Mouse (Mus musculus): ENCODE data around the gene Klf8. TPM values are rescaled to one million over a fixed set of nuclear protein-coding genes. Genes with fewer than 3 reads are reported as not detected.

Klf8 gene
- polyA plus RNA-seq, 1 experiment from 2014 or later: 0.56 TPM

DNA sequence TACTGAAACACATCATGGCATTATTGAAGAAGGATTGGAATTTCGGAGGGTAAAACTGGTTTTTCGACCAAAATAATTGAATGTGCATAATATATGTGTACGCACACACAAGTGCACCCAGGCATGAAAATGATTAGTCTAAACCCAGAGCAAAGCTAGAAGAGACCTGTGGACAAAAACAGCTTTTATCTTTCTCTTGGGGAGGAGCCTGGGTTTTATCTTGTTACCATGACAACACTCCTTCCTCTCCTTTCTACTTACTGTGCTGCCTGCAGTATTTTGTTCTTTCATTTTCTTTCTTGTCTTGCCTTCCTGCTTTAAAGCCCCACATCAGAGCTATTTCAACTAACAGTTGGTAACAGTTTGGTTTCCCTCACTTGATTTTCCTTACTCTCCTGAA, 137.8 kb downstream of the Klf8 start:
- H3K9ac ChIP-seq (ENCODE audit: low read depth, low read length): no peak overlapping the region
- H3K4me3 ChIP-seq (ENCODE audit: low read depth, low read length): no peak overlapping the region
- no peaks in the 10 kb centered on the region for H3K36me3 ChIP-seq (ENCODE audit: control insufficient read depth, insufficient read depth, low read length)
- WGBS: 78% methylated on average over 3 of the region's 3 CpGs
- ATAC-seq (replicated peaks; ENCODE audit: low FRiP score) (no peak; the same call in 1 of the 2 replicates), DNase-seq (ENCODE audit: low spot score) (no peak)
- no peaks in the 10 kb centered on the region for H3K4me1 ChIP-seq (replicated peaks; ENCODE audit: control insufficient read depth, insufficient read depth, low read length)
- no peaks in the 10 kb centered on the region for H3K9me3 ChIP-seq (ENCODE audit: control insufficient read depth, low read length)
- H3K4me2 ChIP-seq: no peak overlapping the region
- no peak overlapping the region for H3K27ac ChIP-seq (ENCODE audit: low read depth, low read length)
- no peaks in the 10 kb centered on the region for H3K27me3 ChIP-seq (replicated peaks; ENCODE audit: control insufficient read depth, insufficient read depth, low read length)

DNA sequence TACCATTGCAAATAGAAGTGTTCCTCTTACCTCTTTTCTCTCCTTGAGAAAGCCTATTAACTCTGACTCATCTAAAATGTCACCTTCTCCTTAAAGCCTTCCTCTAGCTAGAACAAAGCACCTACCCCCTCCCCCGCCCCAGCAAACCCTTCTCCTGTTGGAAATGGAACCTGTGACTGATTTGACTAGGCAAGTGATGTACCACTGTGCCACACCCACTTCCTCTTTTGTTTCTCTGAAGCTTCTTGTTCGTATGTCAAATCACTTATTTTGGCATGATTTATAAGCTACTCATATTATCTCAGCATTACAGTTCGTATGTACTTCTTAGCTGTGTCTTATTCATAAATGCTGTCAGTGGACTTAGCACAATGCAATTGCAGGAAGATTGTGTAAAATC, 144.5 kb downstream of the Klf8 start:
- no peaks in the 10 kb centered on the region for H3K27me3 ChIP-seq (replicated peaks; ENCODE audit: control insufficient read depth, insufficient read depth, low read length)
- H3K4me3 ChIP-seq (ENCODE audit: low read depth, low read length): no peak overlapping the region
- no peaks in the 10 kb centered on the region for H3K9me3 ChIP-seq (ENCODE audit: control insufficient read depth, low read length)
- ATAC-seq (replicated peaks; ENCODE audit: low FRiP score) (no peak), DNase-seq (ENCODE audit: low spot score) (no peak)
- H3K4me2 ChIP-seq: no peak overlapping the region
- 57% methylated on average over 3 of the region's 3 CpGs for WGBS
- no peak overlapping the region for H3K9ac ChIP-seq (ENCODE audit: low read depth, low read length)
- no peak overlapping the region for H3K27ac ChIP-seq (ENCODE audit: low read depth, low read length)
- H3K4me1 ChIP-seq (replicated peaks; ENCODE audit: control insufficient read depth, insufficient read depth, low read length): no peaks in the 10 kb centered on the region
- no peaks in the 10 kb centered on the region for H3K36me3 ChIP-seq (ENCODE audit: control insufficient read depth, insufficient read depth, low read length)

DNA sequence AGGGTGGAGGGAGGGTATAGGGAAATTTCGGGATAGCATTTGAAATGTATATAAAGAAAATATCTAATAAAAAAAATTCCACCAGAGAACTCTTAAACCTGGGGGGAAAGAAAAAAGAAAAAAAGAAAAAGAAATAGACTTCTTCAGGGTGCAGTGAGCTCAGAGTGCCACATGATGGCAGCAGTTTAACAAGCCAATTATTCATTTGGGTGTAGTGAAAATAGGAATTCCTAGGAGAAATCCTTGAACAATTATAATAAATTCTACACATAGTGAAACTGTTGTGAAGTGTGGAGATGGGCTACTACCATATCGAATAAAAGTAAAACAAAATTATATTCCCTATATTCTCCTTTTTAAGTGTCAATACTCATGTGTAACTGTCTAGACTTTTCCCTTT, 152.0 kb downstream of the Klf8 start:
- H3K9me3 ChIP-seq (ENCODE audit: control insufficient read depth, low read length): no peaks in the 10 kb centered on the region
- no peaks in the 10 kb centered on the region for H3K4me1 ChIP-seq (replicated peaks; ENCODE audit: control insufficient read depth, insufficient read depth, low read length)
- 45% methylated on average over 2 of the region's 2 CpGs for WGBS
- DNase-seq (ENCODE audit: low spot score): no peak
- H3K27me3 ChIP-seq (replicated peaks; ENCODE audit: control insufficient read depth, insufficient read depth, low read length): no peaks in the 10 kb centered on the region
- no peak for ATAC-seq (replicated peaks; ENCODE audit: low FRiP score)
- no peak overlapping the region for H3K9ac ChIP-seq (ENCODE audit: low read depth, low read length)
- H3K4me2 ChIP-seq: no peak overlapping the region
- H3K4me3 ChIP-seq (ENCODE audit: low read depth, low read length): no peak overlapping the region
- H3K27ac ChIP-seq (ENCODE audit: low read depth, low read length): no peak overlapping the region
- H3K36me3 ChIP-seq (ENCODE audit: control insufficient read depth, insufficient read depth, low read length): no peaks in the 10 kb centered on the region

DNA sequence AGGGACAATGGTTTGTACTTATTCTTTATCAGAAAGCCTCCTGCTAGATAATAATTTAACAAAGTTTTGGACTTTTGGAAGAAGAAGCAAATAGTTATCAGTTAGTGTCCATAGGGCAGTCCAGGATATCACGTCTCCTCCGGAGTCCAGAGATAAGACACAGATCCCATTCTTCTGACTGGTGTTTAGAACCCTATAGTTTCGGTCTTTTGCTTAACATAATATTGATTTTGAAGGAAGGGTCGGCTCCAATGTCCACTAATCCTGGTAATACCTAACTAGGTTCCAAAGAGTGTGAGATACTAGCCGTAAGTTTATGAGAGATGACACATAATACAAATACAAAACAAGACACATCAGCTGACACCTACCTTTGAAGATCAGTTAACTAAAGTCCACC, 179.8 kb downstream of the Klf8 start:
- Histone ChIP-seq H3K9ac (ENCODE audit: low read depth, low read length) (no peak overlapping the region), H3K27ac (ENCODE audit: low read depth, low read length) (no peak overlapping the region), H3K4me3 (ENCODE audit: low read depth, low read length) (no peak overlapping the region), H3K9me3 (ENCODE audit: control insufficient read depth, low read length) (no peaks in the 10 kb centered on the region), H3K36me3 (ENCODE audit: control insufficient read depth, insufficient read depth, low read length) (no peaks in the 10 kb centered on the region), H3K27me3 (replicated peaks; ENCODE audit: control insufficient read depth, insufficient read depth, low read length) (no peaks in the 10 kb centered on the region), H3K4me1 (replicated peaks; ENCODE audit: control insufficient read depth, insufficient read depth, low read length) (no peaks in the 10 kb centered on the region), H3K4me2 (no peak overlapping the region)
- WGBS: 69% methylated on average over 5 of the region's 5 CpGs
- no peak for ATAC-seq (replicated peaks; ENCODE audit: low FRiP score)
- DNase-seq (ENCODE audit: low spot score): no peak

DNA sequence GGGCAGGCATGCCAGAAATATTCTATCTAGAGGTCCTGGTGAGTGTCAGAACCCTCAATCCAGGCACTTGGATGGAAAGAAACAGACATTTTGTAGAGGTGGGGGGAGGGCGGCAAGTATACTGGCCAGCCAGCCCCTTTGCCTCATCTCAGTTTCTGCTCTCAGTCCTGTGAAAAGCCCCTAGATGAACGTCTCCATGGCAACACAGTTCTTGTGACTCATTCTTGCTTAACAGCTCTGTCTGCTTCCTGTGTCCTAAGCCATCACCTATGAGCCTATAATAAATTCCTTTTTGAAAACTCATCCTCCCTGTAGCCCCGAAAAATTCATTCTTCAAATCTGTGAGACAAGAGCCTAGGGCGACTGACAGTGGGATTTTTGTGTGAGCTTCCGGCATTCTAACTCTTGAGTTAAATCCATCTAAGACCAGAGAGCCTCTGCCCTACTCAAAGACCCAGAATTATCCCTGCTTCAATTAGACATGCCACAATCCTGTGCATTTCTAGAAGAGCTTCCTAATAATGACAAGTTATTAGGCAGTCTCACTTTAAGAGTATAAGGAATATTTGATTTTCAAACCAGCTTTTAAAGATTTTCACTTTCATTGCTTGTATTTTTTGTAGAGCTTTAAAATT, 196.5 kb downstream of the Klf8 start:
- WGBS: 54% methylated on average over 5 of the region's 5 CpGs
- no peaks in the 10 kb centered on the region for H3K27me3 ChIP-seq (replicated peaks; ENCODE audit: control insufficient read depth, insufficient read depth, low read length)
- H3K9me3 ChIP-seq (ENCODE audit: control insufficient read depth, low read length): no peaks in the 10 kb centered on the region
- no peak overlapping the region for H3K4me2 ChIP-seq
- no peak overlapping the region for H3K9ac ChIP-seq (ENCODE audit: low read depth, low read length)
- no peak for DNase-seq (ENCODE audit: low spot score)
- no peak for ATAC-seq (replicated peaks; ENCODE audit: low FRiP score)
- no peak overlapping the region for H3K27ac ChIP-seq (ENCODE audit: low read depth, low read length)
- no peaks in the 10 kb centered on the region for H3K4me1 ChIP-seq (replicated peaks; ENCODE audit: control insufficient read depth, insufficient read depth, low read length)
- H3K4me3 ChIP-seq (ENCODE audit: low read depth, low read length): no peak overlapping the region
- no peaks in the 10 kb centered on the region for H3K36me3 ChIP-seq (ENCODE audit: control insufficient read depth, insufficient read depth, low read length)

DNA sequence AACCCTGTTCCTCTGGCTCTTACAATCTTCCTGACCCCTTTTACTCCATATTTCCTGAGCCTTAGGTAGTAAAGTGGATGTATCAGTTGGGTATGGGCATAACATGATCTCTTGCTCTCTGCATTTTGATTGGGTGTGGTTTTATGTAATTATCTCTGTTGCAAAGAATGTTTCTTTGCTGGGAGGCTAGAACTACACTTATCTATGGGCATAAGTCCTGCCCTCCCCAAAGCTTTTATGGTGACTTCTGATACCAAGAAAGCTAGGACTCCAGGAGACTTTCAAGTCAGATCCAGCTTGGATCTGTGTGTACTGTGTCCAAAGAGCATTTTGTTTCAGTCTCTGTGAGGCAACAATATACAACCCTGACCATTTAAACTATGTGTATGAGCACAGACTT, 202.3 kb downstream of the Klf8 start:
- Histone ChIP-seq H3K4me3 (ENCODE audit: low read depth, low read length) (no peak overlapping the region), H3K4me2 (no peak overlapping the region), H3K36me3 (ENCODE audit: control insufficient read depth, insufficient read depth, low read length) (no peaks in the 10 kb centered on the region), H3K9me3 (ENCODE audit: control insufficient read depth, low read length) (no peaks in the 10 kb centered on the region), H3K9ac (ENCODE audit: low read depth, low read length) (no peak overlapping the region), H3K27me3 (replicated peaks; ENCODE audit: control insufficient read depth, insufficient read depth, low read length) (no peaks in the 10 kb centered on the region), H3K27ac (ENCODE audit: low read depth, low read length) (no peak overlapping the region), H3K4me1 (replicated peaks; ENCODE audit: control insufficient read depth, insufficient read depth, low read length) (no peaks in the 10 kb centered on the region)
- DNase-seq (ENCODE audit: low spot score): no peak
- ATAC-seq (replicated peaks; ENCODE audit: low FRiP score): 0 out of 2 replicates have a peak, but pooled peaks have one; percentile 31

DNA sequence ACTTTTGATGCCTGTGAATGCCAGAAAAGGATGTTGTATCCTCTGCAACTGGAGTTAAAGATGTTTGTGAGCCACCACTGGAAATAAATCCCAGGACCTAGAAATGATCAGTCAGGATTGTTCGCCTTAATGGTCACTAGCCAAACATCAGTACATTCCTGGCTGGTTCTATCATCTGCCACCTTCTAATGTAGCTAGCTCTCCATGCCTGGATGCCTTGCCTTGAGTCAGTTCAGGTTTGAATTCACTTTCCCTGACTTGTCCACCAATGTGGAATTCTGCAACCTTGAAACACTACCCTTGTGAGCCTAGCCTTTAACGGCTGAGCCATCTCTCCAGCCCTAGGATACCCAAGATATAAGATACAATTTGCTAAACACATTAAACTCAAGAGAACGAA, 202.8 kb downstream of the Klf8 start:
- Histone ChIP-seq H3K4me2 (no peak overlapping the region), H3K4me1 (replicated peaks; ENCODE audit: control insufficient read depth, insufficient read depth, low read length) (no peaks in the 10 kb centered on the region), H3K9ac (ENCODE audit: low read depth, low read length) (no peak overlapping the region), H3K27ac (ENCODE audit: low read depth, low read length) (no peak overlapping the region), H3K27me3 (replicated peaks; ENCODE audit: control insufficient read depth, insufficient read depth, low read length) (no peaks in the 10 kb centered on the region), H3K36me3 (ENCODE audit: control insufficient read depth, insufficient read depth, low read length) (no peaks in the 10 kb centered on the region), H3K4me3 (ENCODE audit: low read depth, low read length) (no peak overlapping the region), H3K9me3 (ENCODE audit: control insufficient read depth, low read length) (no peaks in the 10 kb centered on the region)
- WGBS: 78% methylated on average over 3 of the region's 3 CpGs
- ATAC-seq (replicated peaks; ENCODE audit: low FRiP score): no peak
- DNase-seq (ENCODE audit: low spot score): no peak

Other genes starting within 250 kb of the Klf8 start
- gene Usp51, start 231.0 kb upstream of the Klf8 start, polyA plus RNA-seq (2014; fragmentation: Nextera tagmentation; extraction: Ambion mirVana): 0.99 and 1.2 TPM in 2 replicates
- gene Mageh1, start 199.9 kb upstream of the Klf8 start, polyA plus RNA-seq (2014; fragmentation: Nextera tagmentation; extraction: Ambion mirVana): 18.2 and 20.3 TPM in 2 replicates
- gene Foxr2, start 118.7 kb upstream of the Klf8 start, polyA plus RNA-seq (2014; fragmentation: Nextera tagmentation; extraction: Ambion mirVana): not detected in 2 replicates
- 0.84 and 1.3 TPM in 2 replicates for gene Rragb, start 97.5 kb upstream of the Klf8 start, polyA plus RNA-seq (2014; fragmentation: Nextera tagmentation; extraction: Ambion mirVana)

Data from liver, embryonic 11.5 days (tissue).